Mouse (Mus musculus): Measurements from ENCODE around the gene Naaladl1. TPM values are rescaled to one million over a fixed set of nuclear protein-coding genes. Genes with fewer than 3 reads are reported as not detected.

The Naaladl1 gene
- polyA plus RNA-seq (2012; fragmentation: generic; extraction: Trizol), result 0.11 TPM

DNA sequence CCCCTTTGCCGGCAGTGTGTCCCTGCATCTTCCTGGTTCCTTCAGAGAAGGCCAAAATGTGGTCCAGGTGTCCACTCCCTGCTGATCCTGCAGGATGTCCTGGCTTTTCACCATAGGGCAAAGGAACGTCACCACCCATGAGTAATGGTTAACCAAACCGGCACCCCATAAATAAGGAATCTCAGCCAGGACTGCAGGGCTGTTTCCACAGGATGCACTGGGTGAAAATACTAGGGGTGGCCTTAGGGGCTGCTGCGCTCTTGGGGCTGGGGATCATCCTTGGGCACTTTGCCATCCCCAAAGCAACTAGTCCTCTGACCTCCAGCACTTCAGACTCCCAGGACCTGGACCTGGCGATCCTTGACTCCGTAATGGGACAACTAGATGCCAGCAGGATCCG, at the start of gene Naaladl1:
TSS of gene Naaladl1 (plus strand) at position 197 of the 400 bp plus-strand sequence.
- Histone ChIP-seq H3K27me3 (ENCODE audit: control insufficient read depth, insufficient read depth, insufficient read length) (no peaks in the 10 kb centered on the region), H3K79me2 (ENCODE audit: control insufficient read depth, insufficient read depth) (no peaks in the 10 kb centered on the region), H3ac (ENCODE audit: control insufficient read depth, insufficient read length) (no peak within 1 kb of the TSS), H3K36me3 (ENCODE audit: control insufficient read depth, insufficient read depth) (no peaks in the 10 kb centered on the region), H3K4me3 (no peak within 1 kb of the TSS), H3K4me2 (ENCODE audit: low read depth) (no peak within 1 kb of the TSS)
- TF ChIP-seq MYOD1 (IDR thresholded peaks at IDR 0.05; ENCODE audit: control insufficient read depth in 1 of 3, insufficient read length in 2 of 3, low read depth in 2 of 3) (no peak), USF1 (IDR thresholded peaks at IDR 0.05; ENCODE audit: low read depth) (no peak), REST (IDR thresholded peaks at IDR 0.05; ENCODE audit: insufficient read depth, insufficient read length) (no peak)

DNA sequence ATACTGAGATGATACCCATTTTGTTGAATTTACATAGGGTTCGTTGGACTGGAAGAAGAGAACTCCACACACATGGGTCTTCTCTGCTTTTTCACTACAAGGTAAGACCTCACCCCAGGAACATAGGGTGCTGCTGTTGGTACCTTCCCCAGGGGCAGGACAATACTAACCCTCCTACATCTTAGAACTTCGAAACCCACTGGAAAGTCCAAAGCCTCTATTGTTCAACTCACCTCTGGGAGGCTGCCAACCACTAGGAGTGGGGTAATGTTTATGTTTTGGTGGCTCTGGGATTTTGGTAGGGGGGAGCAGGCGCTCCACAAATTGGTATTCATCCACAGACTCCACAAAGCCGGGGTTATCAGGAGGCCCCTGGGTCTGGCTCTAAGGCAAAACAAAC, 48.9 kb upstream of the Naaladl1 start:
- Histone ChIP-seq H3K36me3 (ENCODE audit: control insufficient read depth, insufficient read depth) (peaks cover 27% of the 10 kb centered on the region), H3K4me2 (ENCODE audit: low read depth) (peak overlapping the region; percentile 86)
- TF ChIP-seq MYOD1 (IDR thresholded peaks at IDR 0.05; ENCODE audit: control insufficient read depth in 1 of 3, insufficient read length in 2 of 3, low read depth in 2 of 3) (no peak), USF1 (IDR thresholded peaks at IDR 0.05; ENCODE audit: low read depth) (no peak), TCF3 (IDR thresholded peaks at IDR 0.05; ENCODE audit: insufficient read length, low read depth) (no peak), REST (IDR thresholded peaks at IDR 0.05; ENCODE audit: insufficient read depth, insufficient read length) (no peak), POLR2A (IDR thresholded peaks at IDR 0.05; ENCODE audit: insufficient read length, low read depth) (no peak), MYOG (IDR thresholded peaks at IDR 0.05; ENCODE audit: control insufficient read depth in 1 of 3, insufficient read depth in 1 of 3, insufficient read length in 2 of 3, low read depth in 2 of 3) (no peak), POLR2AphosphoS2 (IDR thresholded peaks at IDR 0.05; ENCODE audit: insufficient read length, low read depth) (no peak), SRF (IDR thresholded peaks at IDR 0.05; ENCODE audit: control insufficient read depth, insufficient read length, low read depth) (no peak), E2F4 (IDR thresholded peaks at IDR 0.05; ENCODE audit: insufficient read depth) (no peak)

DNA sequence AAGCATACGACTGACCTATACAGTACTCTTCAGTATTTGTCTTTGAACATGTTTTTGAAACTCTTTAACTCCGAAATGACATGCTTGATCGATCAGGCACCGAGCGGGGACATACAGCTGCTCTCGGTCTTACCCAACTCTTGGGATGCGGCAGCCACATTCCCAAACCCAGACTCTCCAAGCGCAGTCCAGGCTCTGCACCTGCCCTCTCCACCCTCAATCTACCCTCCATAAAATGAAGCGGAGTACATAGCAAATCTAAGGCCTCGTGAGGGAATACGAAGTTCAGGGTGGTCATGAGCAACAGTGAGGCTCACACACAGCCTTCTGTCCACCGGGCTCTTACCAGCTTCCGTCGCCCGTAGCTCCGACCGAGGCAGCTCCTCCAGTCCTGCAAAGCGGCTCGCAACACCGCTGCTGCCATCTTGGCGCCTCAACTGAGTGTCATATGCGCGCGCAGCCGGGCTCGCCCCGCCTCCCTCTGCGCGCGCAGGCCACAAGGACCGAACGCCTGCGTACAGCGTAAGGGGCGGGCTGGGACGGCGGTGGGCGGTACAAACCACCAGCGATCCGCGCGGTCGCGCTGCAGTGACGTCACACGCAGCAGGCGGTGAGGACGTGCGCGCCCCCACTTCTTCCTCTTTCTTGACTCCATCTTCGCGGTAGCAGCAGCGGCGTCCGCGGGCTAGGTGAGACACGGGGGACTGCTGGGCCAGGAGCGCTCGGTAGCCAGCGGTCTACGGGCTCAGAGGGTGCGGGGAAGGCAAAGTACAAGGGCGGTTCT, 48.1 kb upstream of the Naaladl1 start, which contains the start of the genes Mrpl49 and Fau:
TSS of gene Mrpl49 (minus strand) at position 473 of the 784 bp plus-strand sequence.
TSS of gene Fau (plus strand) at position 532 of the 784 bp plus-strand sequence.
- peaks cover 27% of the 10 kb centered on the region for H3K36me3 ChIP-seq (ENCODE audit: control insufficient read depth, insufficient read depth)

More for the DNA sequence above, 48.9 kb upstream of the Naaladl1 start:
- Histone ChIP-seq H3ac (ENCODE audit: control insufficient read depth, insufficient read length) (peak overlapping the region; percentile 43), H3K79me2 (ENCODE audit: control insufficient read depth, insufficient read depth) (peaks cover 47% of the 10 kb centered on the region), H3K27me3 (ENCODE audit: control insufficient read depth, insufficient read depth, insufficient read length) (no peaks in the 10 kb centered on the region), H3K4me3 (peak overlapping the region; percentile 96)

GRCm38 (mm10) chr19:6058513-6058912, 47.1 kb upstream of the Naaladl1 start:
- H3ac ChIP-seq (ENCODE audit: control insufficient read depth, insufficient read length), result peak overlapping the region; percentile 43
- peak; percentile 57 for TF ChIP-seq CEBPB (IDR thresholded peaks at IDR 0.05; ENCODE audit: insufficient read depth, poor library complexity, severe bottlenecking)
- TF ChIP-seq TCF12 (IDR thresholded peaks at IDR 0.05; ENCODE audit: insufficient read depth, poor library complexity, severe bottlenecking), result no peak
- peak overlapping the region; percentile 96 for H3K4me3 ChIP-seq
- no peaks in the 10 kb centered on the region for H3K27me3 ChIP-seq (ENCODE audit: control insufficient read depth, insufficient read depth, insufficient read length)
- H3K79me2 ChIP-seq (ENCODE audit: control insufficient read depth, insufficient read depth), result peaks cover 65% of the 10 kb centered on the region
- peak overlapping the region; percentile 98 for H3K4me2 ChIP-seq (ENCODE audit: low read depth)
- H3K36me3 ChIP-seq (ENCODE audit: control insufficient read depth, insufficient read depth), result peaks cover 18% of the 10 kb centered on the region

More for the DNA sequence above, 48.1 kb upstream of the Naaladl1 start, which contains the start of the genes Mrpl49 and Fau:
- Histone ChIP-seq H3K79me2 (ENCODE audit: control insufficient read depth, insufficient read depth) (peaks cover 55% of the 10 kb centered on the region), H3ac (ENCODE audit: control insufficient read depth, insufficient read length) (peak within 1 kb of the TSS; percentile 43), H3K27me3 (ENCODE audit: control insufficient read depth, insufficient read depth, insufficient read length) (no peaks in the 10 kb centered on the region), H3K4me2 (ENCODE audit: low read depth) (peak within 1 kb of the TSS; percentile 98), H3K4me3 (peak within 1 kb of the TSS; percentile 96)
- TF ChIP-seq MYOD1 (IDR thresholded peaks at IDR 0.05; ENCODE audit: control insufficient read depth in 1 of 3, insufficient read length in 2 of 3, low read depth in 2 of 3), result peak in 1 of 3 experiments; percentile 46
- peak; percentile 91 for TF ChIP-seq POLR2AphosphoS2 (IDR thresholded peaks at IDR 0.05; ENCODE audit: insufficient read length, low read depth)
- peak; percentile 29 for TF ChIP-seq REST (IDR thresholded peaks at IDR 0.05; ENCODE audit: insufficient read depth, insufficient read length)
- TF ChIP-seq SRF (IDR thresholded peaks at IDR 0.05; ENCODE audit: control insufficient read depth, insufficient read length, low read depth), result peak; percentile 86
- no peak for TF ChIP-seq TCF12 (IDR thresholded peaks at IDR 0.05; ENCODE audit: insufficient read depth, poor library complexity, severe bottlenecking)
- no peak for TF ChIP-seq CEBPB (IDR thresholded peaks at IDR 0.05; ENCODE audit: insufficient read depth, poor library complexity, severe bottlenecking)
- TF ChIP-seq POLR2A (IDR thresholded peaks at IDR 0.05; ENCODE audit: insufficient read length, low read depth), result peak; percentile 85
- TF ChIP-seq MAX (IDR thresholded peaks at IDR 0.05; ENCODE audit: low read depth), result no peak
- peak in 2 of 3 experiments; percentile 28 to 53 for TF ChIP-seq MYOG (IDR thresholded peaks at IDR 0.05; ENCODE audit: control insufficient read depth in 1 of 3, insufficient read depth in 1 of 3, insufficient read length in 2 of 3, low read depth in 2 of 3)

GRCm38 (mm10) chr19:6058966-6059365, 46.6 kb upstream of the Naaladl1 start:
- peak overlapping the region; percentile 98 for H3K4me2 ChIP-seq (ENCODE audit: low read depth)
- peak overlapping the region; percentile 96 for H3K4me3 ChIP-seq
- H3K36me3 ChIP-seq (ENCODE audit: control insufficient read depth, insufficient read depth), result peaks cover 18% of the 10 kb centered on the region
- H3K27me3 ChIP-seq (ENCODE audit: control insufficient read depth, insufficient read depth, insufficient read length), result no peaks in the 10 kb centered on the region
- peaks cover 65% of the 10 kb centered on the region for H3K79me2 ChIP-seq (ENCODE audit: control insufficient read depth, insufficient read depth)
- H3ac ChIP-seq (ENCODE audit: control insufficient read depth, insufficient read length), result no peak overlapping the region
- no peak for TF ChIP-seq TCF12 (IDR thresholded peaks at IDR 0.05; ENCODE audit: insufficient read depth, poor library complexity, severe bottlenecking)
- no peak for TF ChIP-seq MYOD1 (IDR thresholded peaks at IDR 0.05; ENCODE audit: control insufficient read depth in 1 of 3, insufficient read length in 2 of 3, low read depth in 2 of 3)
- no peak for TF ChIP-seq USF1 (IDR thresholded peaks at IDR 0.05; ENCODE audit: low read depth)
- no peak for TF ChIP-seq POLR2AphosphoS2 (IDR thresholded peaks at IDR 0.05; ENCODE audit: insufficient read length, low read depth)
- no peak for TF ChIP-seq MAX (IDR thresholded peaks at IDR 0.05; ENCODE audit: low read depth)
- no peak for TF ChIP-seq CEBPB (IDR thresholded peaks at IDR 0.05; ENCODE audit: insufficient read depth, poor library complexity, severe bottlenecking)
- TF ChIP-seq SRF (IDR thresholded peaks at IDR 0.05; ENCODE audit: control insufficient read depth, insufficient read length, low read depth), result no peak
- no peak for TF ChIP-seq POLR2A (IDR thresholded peaks at IDR 0.05; ENCODE audit: insufficient read length, low read depth)
- TF ChIP-seq TCF3 (IDR thresholded peaks at IDR 0.05; ENCODE audit: insufficient read length, low read depth), result no peak
- TF ChIP-seq E2F4 (IDR thresholded peaks at IDR 0.05; ENCODE audit: insufficient read depth), result no peak
- no peak for TF ChIP-seq MYOG (IDR thresholded peaks at IDR 0.05; ENCODE audit: control insufficient read depth in 1 of 3, insufficient read depth in 1 of 3, insufficient read length in 2 of 3, low read depth in 2 of 3)
- no peak for TF ChIP-seq REST (IDR thresholded peaks at IDR 0.05; ENCODE audit: insufficient read depth, insufficient read length)
